Mouse (Mus musculus) frontal cortex, adult (tissue): ENCODE data around the gene Nfu1.

Experiments
- ATAC-seq: cut with Nextera tagmentation; 2 replicates; pipeline ENCODE4 v1.9.2; 2017; ENCODE audit warnings: mild to moderate bottlenecking, moderate library complexity, mixed read lengths; ENCODE audit not compliant: low TSS enrichment

The Nfu1 gene

GRCm38 (mm10) chr6:87072759-87073158, 63.7 kb downstream of the Nfu1 start:
- no peak for ATAC-seq

- ATAC-seq: no peak
Observed at GRCm38 (mm10) chr6:87075092-87075685, 66.2 kb downstream of the Nfu1 start.
